Mouse (Mus musculus) lung, embryonic 14.5 days (tissue): ENCODE data around the gene Hoxd3. TPM values are rescaled to one million over a fixed set of nuclear protein-coding genes. Genes with fewer than 3 reads are reported as not detected.
A peak's percentile ranks its signal among the peaks of the same experiment; 100 is the strongest.

Source experiments
- ATAC-seq: fragments of 200-750 bp; cut with Nextera tagmentation; 2 replicates; pipeline ENCODE4 v1.8.0; 2017; ENCODE audit warnings: mild to moderate bottlenecking, moderate TSS enrichment, moderate library complexity; ENCODE audit not compliant: insufficient read depth
- DNase-seq: peaks from one replicate; pipeline ENCODE4 v3.0.0-alpha.2; 2015
- H3K27ac ChIP-seq: fragments of 300-500 bp; sonication (generic); 2 replicates; pipeline ENCODE4 v1.5.1; 2014; ENCODE audit warnings: low read depth, mild to moderate bottlenecking, moderate library complexity
- H3K27me3 ChIP-seq: fragments of 300-500 bp; sonication (generic); 2 replicates; pipeline ENCODE4 v1.6.1; 2014; ENCODE audit warnings: low read length, control low read depth; ENCODE audit not compliant: insufficient read depth
- H3K36me3 ChIP-seq: fragments of 300-500 bp; sonication (generic); 2 replicates; pipeline ENCODE4 v1.6.1; 2014; ENCODE audit warnings: control low read depth; ENCODE audit not compliant: insufficient read depth
- H3K4me1 ChIP-seq: fragments of 300-500 bp; sonication (generic); 2 replicates; pipeline ENCODE4 v1.6.1; 2014; ENCODE audit warnings: antibody characterized with exemption, control low read depth; ENCODE audit not compliant: insufficient read depth
- H3K4me2 ChIP-seq: fragments of 300-500 bp; sonication (generic); 2 replicates; pipeline ENCODE4 v1.6.1; 2014; ENCODE audit warnings: mild to moderate bottlenecking
- H3K4me3 ChIP-seq: fragments of 300-500 bp; sonication (generic); 2 replicates; pipeline ENCODE4 v1.5.1; 2014; ENCODE audit warnings: low read depth, low read length
- H3K9ac ChIP-seq: fragments of 300-500 bp; sonication (generic); 2 replicates; pipeline ENCODE4 v1.6.1; 2014
- H3K9me3 ChIP-seq: fragments of 300-500 bp; sonication (generic); 2 replicates; pipeline ENCODE4 v1.6.1; 2016; ENCODE audit warnings: low read depth, low read length, control low read depth
- CTCF ChIP-seq: IDR thresholded peaks from 2 replicates; pipeline ENCODE4 v1.5.1; 2016; ENCODE audit warnings: antibody characterized with exemption, low read depth
- WGBS: fragments of 180-500 bp; shearing (Covaris S2); extraction: QIAGEN DNeasy Blood & Tissue Kit; methylation state at CpG from one replicate; pipeline ENCODE4 v1.1.7; 2014; 5-methylcytosine and 5-hydroxymethylcytosine counted together
- polyA plus RNA-seq: library from polyadenylated mRNA; unstranded; fragments of >200 nt; fragmentation: Nextera tagmentation; extraction: Ambion mirVana; gene quantifications from 2 replicates; pipeline ENCODE4 v1.2.1, GENCODE M21; 2014

The Hoxd3 gene
- polyA plus RNA-seq: not detected in 2 replicates

GRCm38 (mm10) chr2:74711721-74712621 is at the start of gene Hoxd3, which contains the start of gene Hoxd4:
Gene Hoxd3 (plus strand): TSS chr2:74711927.
Gene Hoxd4 (plus strand): TSS chr2:74711929.
- Histone ChIP-seq H3K4me1 (no peaks in the 10 kb centered on the region), H3K36me3 (no peaks in the 10 kb centered on the region), H3K27ac (peak within 1 kb of the TSS; percentile 36; the same call in 1 of the 2 replicates), H3K27me3 (peaks cover 98% of the 10 kb centered on the region), H3K4me3 (peak within 1 kb of the TSS; percentile 37), H3K9ac (peak within 1 kb of the TSS; percentile 29; the same call in 1 of the 2 replicates), H3K9me3 (no peaks in the 10 kb centered on the region), H3K4me2 (peak within 1 kb of the TSS; percentile 55)
- TF ChIP-seq CTCF: no peak
- DNase-seq (peak; percentile 53), ATAC-seq (no peak)
- WGBS: under 1% methylated on average over 64 of the region's 65 CpGs

GRCm38 (mm10) chr2:74663291-74663925 is 48.3 kb upstream of the Hoxd3 start:
- Histone ChIP-seq H3K4me3 (no peak overlapping the region), H3K9me3 (no peaks in the 10 kb centered on the region), H3K27ac (no peak overlapping the region), H3K36me3 (no peaks in the 10 kb centered on the region), H3K4me2 (no peak overlapping the region), H3K27me3 (peaks cover 97% of the 10 kb centered on the region), H3K9ac (no peak overlapping the region), H3K4me1 (no peaks in the 10 kb centered on the region)
- WGBS: 4% methylated on average over 18 of the region's 18 CpGs
- peak; percentile 84 for DNase-seq
- ATAC-seq: no peak
- peak; percentile 74 for TF ChIP-seq CTCF

GRCm38 (mm10) chr2:74666411-74666810 is 45.3 kb upstream of the Hoxd3 start:
- 5% methylated on average over 7 of the region's 7 CpGs for WGBS
- Histone ChIP-seq H3K4me1 (no peaks in the 10 kb centered on the region), H3K4me3 (no peak overlapping the region), H3K36me3 (no peaks in the 10 kb centered on the region), H3K9ac (no peak overlapping the region), H3K9me3 (no peaks in the 10 kb centered on the region), H3K27ac (no peak overlapping the region), H3K27me3 (peaks cover 99% of the 10 kb centered on the region), H3K4me2 (no peak overlapping the region)
- DNase-seq (no peak), ATAC-seq (no peak)
- TF ChIP-seq CTCF: no peak

- 3% methylated on average over 36 of the region's 36 CpGs for WGBS
Measured at GRCm38 (mm10) chr2:74667191-74667841, 44.4 kb upstream of the Hoxd3 start.

DNA sequence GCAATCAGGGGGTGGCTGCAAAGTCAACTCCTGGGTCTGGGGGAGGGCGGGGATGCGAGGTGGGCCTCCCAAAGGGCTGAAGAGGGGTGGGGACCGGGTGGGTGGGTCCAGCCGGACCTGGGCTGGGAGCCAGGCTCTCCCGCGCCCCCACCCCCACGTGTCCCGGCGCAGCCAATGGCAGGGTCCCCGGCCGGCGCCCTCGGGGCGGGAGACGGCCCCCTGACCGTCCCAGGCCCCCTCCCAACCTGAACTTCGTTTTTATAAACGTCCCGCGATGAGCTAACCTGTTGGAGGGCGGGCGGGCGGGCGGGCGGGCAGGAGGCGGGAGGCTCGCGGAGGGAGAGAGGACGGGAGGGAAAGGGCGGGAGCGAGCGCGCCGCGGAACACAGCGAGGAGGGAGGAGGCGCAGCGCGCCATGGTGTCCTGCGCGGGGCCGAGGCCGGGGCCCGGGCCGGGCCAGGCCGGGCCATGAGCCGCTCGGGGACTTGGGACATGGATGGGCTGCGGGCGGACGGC is 43.8 kb upstream of the Hoxd3 start, which contains the start of gene Hoxd13:
Gene Hoxd13, plus strand, starts transcription at position 469 of the 516 bp plus-strand sequence.
- H3K9me3 ChIP-seq: no peaks in the 10 kb centered on the region
- H3K4me1 ChIP-seq: no peaks in the 10 kb centered on the region
- no peak within 1 kb of the TSS; the same call in 1 of the 2 replicates for H3K9ac ChIP-seq
- H3K27me3 ChIP-seq: peaks cover 99% of the 10 kb centered on the region
- peak within 1 kb of the TSS; percentile 75 for H3K4me2 ChIP-seq
- no peak for DNase-seq
- peak; percentile 67; the same call in 1 of the 2 replicates for ATAC-seq
- H3K27ac ChIP-seq: no peak within 1 kb of the TSS
- no peak for TF ChIP-seq CTCF
- under 1% methylated on average over 38 of the region's 51 CpGs for WGBS
- no peaks in the 10 kb centered on the region for H3K36me3 ChIP-seq
- H3K4me3 ChIP-seq: peak within 1 kb of the TSS; percentile 41

More at GRCm38 (mm10) chr2:74667191-74667841, 44.4 kb upstream of the Hoxd3 start:
- Histone ChIP-seq H3K36me3 (no peaks in the 10 kb centered on the region), H3K27me3 (peaks cover 99% of the 10 kb centered on the region), H3K4me3 (peak overlapping the region; percentile 41), H3K9me3 (no peaks in the 10 kb centered on the region), H3K9ac (no peak overlapping the region), H3K4me1 (no peaks in the 10 kb centered on the region), H3K4me2 (peak overlapping the region; percentile 75; the same call in 1 of the 2 replicates), H3K27ac (no peak overlapping the region)
- no peak for ATAC-seq
- TF ChIP-seq CTCF: no peak
- DNase-seq: no peak

DNA sequence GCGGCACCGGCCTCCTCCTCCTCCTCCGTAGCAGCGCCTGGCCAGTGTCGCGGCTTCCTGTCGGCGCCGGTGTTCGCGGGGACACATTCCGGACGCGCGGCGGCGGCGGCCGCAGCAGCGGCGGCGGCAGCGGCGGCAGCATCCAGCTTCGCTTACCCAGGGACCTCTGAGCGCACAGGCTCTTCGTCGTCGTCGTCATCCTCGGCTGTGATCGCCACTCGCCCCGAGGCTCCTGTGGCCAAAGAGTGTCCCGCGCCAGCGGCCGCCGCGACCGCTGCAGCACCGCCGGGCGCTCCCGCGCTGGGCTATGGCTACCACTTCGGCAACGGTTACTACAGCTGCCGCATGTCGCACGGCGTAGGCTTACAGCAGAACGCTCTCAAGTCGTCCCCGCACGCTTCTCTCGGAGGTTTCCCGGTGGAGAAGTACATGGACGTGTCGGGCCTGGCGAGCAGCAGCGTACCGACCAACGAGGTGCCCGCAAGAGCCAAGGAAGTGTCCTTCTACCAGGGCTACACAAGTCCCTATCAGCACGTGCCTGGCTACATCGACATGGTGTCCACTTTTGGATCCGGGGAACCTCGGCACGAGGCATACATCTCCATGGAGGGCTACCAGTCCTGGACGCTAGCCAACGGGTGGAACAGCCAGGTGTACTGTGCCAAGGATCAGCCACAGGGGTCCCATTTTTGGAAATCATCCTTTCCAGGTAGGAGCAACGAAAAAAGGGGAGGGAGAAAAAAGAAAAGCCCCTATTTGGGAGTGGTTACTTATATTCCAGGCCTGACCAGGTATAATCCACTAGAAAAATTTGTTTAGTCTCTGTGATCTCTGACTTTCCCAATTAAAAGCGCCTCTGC is 43.1 kb upstream of the Hoxd3 start:
- no peaks in the 10 kb centered on the region for H3K9me3 ChIP-seq
- ATAC-seq: peak; percentile 33
- H3K27me3 ChIP-seq: peaks cover 99% of the 10 kb centered on the region
- H3K9ac ChIP-seq: no peak overlapping the region; the same call in 1 of the 2 replicates
- no peak for DNase-seq
- H3K4me2 ChIP-seq: peak overlapping the region; percentile 75
- under 1% methylated on average over 69 of the region's 74 CpGs for WGBS
- H3K27ac ChIP-seq: no peak overlapping the region
- no peak for TF ChIP-seq CTCF
- no peaks in the 10 kb centered on the region for H3K4me1 ChIP-seq
- H3K36me3 ChIP-seq: no peaks in the 10 kb centered on the region
- peak overlapping the region; percentile 41 for H3K4me3 ChIP-seq
